Mouse (Mus musculus) erythroblast, embryonic 14.5 days (primary cell): Measurements from ENCODE around the gene Saysd1.

Source experiments
- GATA1 ChIP-seq: IDR thresholded peaks from 2 replicates; pipeline ENCODE4 v1.6.1; 2012; ENCODE audit warnings: low read length, inconsistent platforms, mixed read lengths
- TAL1 ChIP-seq: IDR thresholded peaks from 3 replicates; pipeline ENCODE4 v1.6.1; 2012; ENCODE audit warnings: low read length, inconsistent platforms, mixed read lengths

DNA sequence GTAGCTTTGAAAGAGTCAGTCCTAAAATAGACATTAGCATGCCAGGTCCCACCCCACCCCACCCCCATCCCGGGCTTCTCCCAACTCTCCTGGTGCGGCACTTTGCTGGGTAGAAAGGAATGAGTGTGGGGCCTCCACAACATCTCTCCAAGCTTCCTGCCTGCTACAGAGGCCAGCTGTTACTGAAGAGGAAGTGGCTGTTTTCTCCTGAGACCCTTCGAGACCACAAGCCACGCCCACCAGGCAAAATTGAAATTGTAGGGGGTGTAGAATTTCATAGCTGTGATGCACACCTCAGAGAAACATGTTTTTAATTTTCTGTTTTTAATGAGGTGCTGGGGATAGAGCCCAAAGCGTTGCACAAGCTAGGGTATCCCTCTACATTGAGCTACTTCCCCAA lies 17.5 kb downstream of the Saysd1 start:
- no peak for TF ChIP-seq GATA1
- TF ChIP-seq TAL1 = no peak
